In genomic region chr10:7682249-7682648, GRCm38 (mm10) we compare ENCODE assay signal across 8 mouse cellular contexts. TPM values are rescaled to one million over a fixed set of nuclear protein-coding genes. Genes with fewer than 3 reads are reported as not detected.
A peak's percentile ranks its signal among the peaks of the same experiment; 100 is the strongest.
DNase-seq lines count a peak whose midpoint lies in the region; ATAC-seq and TF ChIP-seq lines count a peak whose summit lies in the region.

No protein-coding gene starts in this region.

- H3K36me3 ChIP-seq in embryonic facial prominence, embryonic 13.5 days: peaks cover 25% of the 10 kb centered on the region
- peaks cover 6% of the 10 kb centered on the region; the same call in 1 of the 2 replicates for H3K36me3 ChIP-seq in intestine, embryonic 16.5 days (ENCODE audit: control insufficient read depth, insufficient read depth, low read length)
- peaks cover 22% of the 10 kb centered on the region for H3K36me3 ChIP-seq in neural tube, embryonic 12.5 days

- peak overlapping the region; percentile 93 for H3K4me3 ChIP-seq in left cerebral cortex, adult 2 months
- peak overlapping the region; percentile 99 for H3K4me3 ChIP-seq in embryonic facial prominence, embryonic 13.5 days
- H3K4me3 ChIP-seq in intestine, embryonic 16.5 days (ENCODE audit: low read length): peak overlapping the region; percentile 93
- H3K4me3 ChIP-seq in neural tube, embryonic 12.5 days: peak overlapping the region; percentile 100

- no peak for DNase-seq in left cerebral cortex, adult 2 months (ENCODE audit: extremely low spot score in 1 of 2, low spot score in 2 of 2)
- DNase-seq in left cerebral cortex, postnatal 10 days (ENCODE audit: extremely low spot score in 1 of 2, low spot score in 2 of 2): no peak
- no peak for DNase-seq in adrenal gland, postnatal 14 days
- no peak for DNase-seq in cerebellum, adult 9-11 months
- no peak for DNase-seq in kidney, adult 18-20 months

- H3K9me3 ChIP-seq in embryonic facial prominence, embryonic 13.5 days: no peaks in the 10 kb centered on the region
- H3K9me3 ChIP-seq in intestine, embryonic 16.5 days (ENCODE audit: control insufficient read depth, low read length): no peaks in the 10 kb centered on the region
- no peaks in the 10 kb centered on the region for H3K9me3 ChIP-seq in neural tube, embryonic 12.5 days

- peak overlapping the region; percentile 68 for H3K4me2 ChIP-seq in embryonic facial prominence, embryonic 13.5 days
- H3K4me2 ChIP-seq in intestine, embryonic 16.5 days (ENCODE audit: low read depth, low read length): peak overlapping the region; percentile 67
- peak overlapping the region; percentile 77 for H3K4me2 ChIP-seq in neural tube, embryonic 12.5 days (replicated peaks)

- H3K4me1 ChIP-seq in embryonic facial prominence, embryonic 13.5 days: peaks cover 32% of the 10 kb centered on the region
- peaks cover 19% of the 10 kb centered on the region for H3K4me1 ChIP-seq in intestine, embryonic 16.5 days (ENCODE audit: control insufficient read depth, insufficient read depth, low read length)
- peaks cover 27% of the 10 kb centered on the region for H3K4me1 ChIP-seq in neural tube, embryonic 12.5 days

- WGBS in embryonic facial prominence, embryonic 13.5 days: 55% methylated on average over 3 of the region's 3 CpGs
- 36% methylated on average over 3 of the region's 3 CpGs for WGBS in intestine, embryonic 16.5 days
- 76% methylated on average over 3 of the region's 3 CpGs for WGBS in neural tube, embryonic 12.5 days

- intact Hi-C loops in left cerebral cortex, adult 2 months (cut with DNase I): no loop called here
- intact Hi-C loops in left cerebral cortex, postnatal 10 days (cut with DNase I): no loop called here

- no peak for ATAC-seq in embryonic facial prominence, embryonic 13.5 days (ENCODE audit: insufficient number of reproducible peaks, insufficient read depth, low FRiP score, low TSS enrichment, low read depth)
- ATAC-seq in intestine, embryonic 16.5 days: no peak
- no peak for ATAC-seq in neural tube, embryonic 12.5 days (ENCODE audit: low FRiP score, low read depth)

- no peaks in the 10 kb centered on the region for H3K27me3 ChIP-seq in embryonic facial prominence, embryonic 13.5 days
- H3K27me3 ChIP-seq in intestine, embryonic 16.5 days (replicated peaks; ENCODE audit: control insufficient read depth, insufficient read depth, low read length): no peaks in the 10 kb centered on the region
- no peaks in the 10 kb centered on the region for H3K27me3 ChIP-seq in neural tube, embryonic 12.5 days (replicated peaks)

- no peak overlapping the region; the same call in 1 of the 2 replicates for H3K27ac ChIP-seq in left cerebral cortex, adult 2 months
- H3K27ac ChIP-seq in embryonic facial prominence, embryonic 13.5 days: 0 out of 2 replicates have a peak overlapping the region, but pooled peaks have one; percentile 96
- no peak overlapping the region for H3K27ac ChIP-seq in intestine, embryonic 16.5 days (ENCODE audit: low read length)
- no peak overlapping the region for H3K27ac ChIP-seq in neural tube, embryonic 12.5 days

- H3K9ac ChIP-seq in embryonic facial prominence, embryonic 13.5 days: peak overlapping the region; percentile 100
- peak overlapping the region; percentile 39 for H3K9ac ChIP-seq in intestine, embryonic 16.5 days (ENCODE audit: low read depth, low read length)
- H3K9ac ChIP-seq in neural tube, embryonic 12.5 days: no peak overlapping the region

- no peak for TF ChIP-seq CTCF in left cerebral cortex, adult 2 months (IDR thresholded peaks at IDR 0.05)

RNA-seq across cellular contexts. Expression of gene Lats1, which starts 1.2 kb away (rescaled TPM):
- total RNA-seq in left cerebral cortex, adult 2 months (2021): 10 to 100 TPM; 31.9 to 32.0 TPM
- 10 to 100 TPM; 47.2 to 49.2 TPM for total RNA-seq in left cerebral cortex, postnatal 10 days (2021)
- 8.3 and 9.7 TPM in 2 replicates for polyA plus RNA-seq in embryonic facial prominence, embryonic 13.5 days (2015; fragmentation: Nextera tagmentation; extraction: Ambion mirVana)
- polyA plus RNA-seq in intestine, embryonic 16.5 days (2015; fragmentation: Nextera tagmentation; extraction: Ambion mirVana): 5.7 and 7.3 TPM in 2 replicates
- polyA plus RNA-seq in neural tube, embryonic 12.5 days (2016; fragmentation: Nextera tagmentation; extraction: Ambion mirVana): 12.7 and 13.7 TPM in 2 replicates
- 51.5 and 51.8 TPM in 2 replicates for total RNA-seq in adrenal gland, postnatal 14 days (2021)

RNA-seq across cellular contexts. Expression of gene Pcmt1, which starts 1.3 kb away (rescaled TPM):
- 100 to 1,000 TPM; 183 to 205 TPM for total RNA-seq in left cerebral cortex, adult 2 months (2021)
- total RNA-seq in left cerebral cortex, postnatal 10 days (2021): 100 to 1,000 TPM; 150 to 153 TPM
- 126 and 135 TPM in 2 replicates for polyA plus RNA-seq in embryonic facial prominence, embryonic 13.5 days (2015; fragmentation: Nextera tagmentation; extraction: Ambion mirVana)
- 105 and 112 TPM in 2 replicates for polyA plus RNA-seq in intestine, embryonic 16.5 days (2015; fragmentation: Nextera tagmentation; extraction: Ambion mirVana)
- 143 and 153 TPM in 2 replicates for polyA plus RNA-seq in neural tube, embryonic 12.5 days (2016; fragmentation: Nextera tagmentation; extraction: Ambion mirVana)
- 71.3 and 73.5 TPM in 2 replicates for total RNA-seq in adrenal gland, postnatal 14 days (2021)

RNA-seq across cellular contexts. Expression of gene Nup43, which starts 14.9 kb away (rescaled TPM):
- 1 to 10 TPM; 5.2 to 5.6 TPM for total RNA-seq in left cerebral cortex, adult 2 months (2021)
- 1 to 10 TPM; 8.2 to 8.3 TPM for total RNA-seq in left cerebral cortex, postnatal 10 days (2021)
- 60.8 and 67.2 TPM in 2 replicates for polyA plus RNA-seq in embryonic facial prominence, embryonic 13.5 days (2015; fragmentation: Nextera tagmentation; extraction: Ambion mirVana)
- 36.9 and 39.5 TPM in 2 replicates for polyA plus RNA-seq in intestine, embryonic 16.5 days (2015; fragmentation: Nextera tagmentation; extraction: Ambion mirVana)
- polyA plus RNA-seq in neural tube, embryonic 12.5 days (2016; fragmentation: Nextera tagmentation; extraction: Ambion mirVana): 40.5 and 43.2 TPM in 2 replicates
- total RNA-seq in adrenal gland, postnatal 14 days (2021): 10.7 and 12.3 TPM in 2 replicates

RNA-seq across cellular contexts. Expression of gene Katna1, which starts 43.6 kb away (rescaled TPM):
- 10 to 100 TPM; 16.8 to 18.5 TPM for total RNA-seq in left cerebral cortex, adult 2 months (2021)
- total RNA-seq in left cerebral cortex, postnatal 10 days (2021): 10 to 100 TPM; 12.4 to 14.9 TPM
- polyA plus RNA-seq in embryonic facial prominence, embryonic 13.5 days (2015; fragmentation: Nextera tagmentation; extraction: Ambion mirVana): 62.4 and 66.4 TPM in 2 replicates
- 54.2 and 60.4 TPM in 2 replicates for polyA plus RNA-seq in intestine, embryonic 16.5 days (2015; fragmentation: Nextera tagmentation; extraction: Ambion mirVana)
- polyA plus RNA-seq in neural tube, embryonic 12.5 days (2016; fragmentation: Nextera tagmentation; extraction: Ambion mirVana): 50.9 and 53.9 TPM in 2 replicates
- total RNA-seq in adrenal gland, postnatal 14 days (2021): 33.8 and 35.4 TPM in 2 replicates
